Mouse (Mus musculus) bone marrow macrophage, adult 2 months (primary cell): ENCODE measurements around the gene Abcf3.

Experiments used
- CTCF ChIP-seq: IDR thresholded peaks from 2 replicates; pipeline ENCODE4 v1.5.1; 2012; ENCODE audit warnings: low read depth, mild to moderate bottlenecking, low read length, moderate library complexity
- POLR2A ChIP-seq: IDR thresholded peaks from 2 replicates; pipeline ENCODE4 v1.6.1; 2012; ENCODE audit warnings: mild to moderate bottlenecking, low read depth, low read length, borderline replicate concordance

DNA sequence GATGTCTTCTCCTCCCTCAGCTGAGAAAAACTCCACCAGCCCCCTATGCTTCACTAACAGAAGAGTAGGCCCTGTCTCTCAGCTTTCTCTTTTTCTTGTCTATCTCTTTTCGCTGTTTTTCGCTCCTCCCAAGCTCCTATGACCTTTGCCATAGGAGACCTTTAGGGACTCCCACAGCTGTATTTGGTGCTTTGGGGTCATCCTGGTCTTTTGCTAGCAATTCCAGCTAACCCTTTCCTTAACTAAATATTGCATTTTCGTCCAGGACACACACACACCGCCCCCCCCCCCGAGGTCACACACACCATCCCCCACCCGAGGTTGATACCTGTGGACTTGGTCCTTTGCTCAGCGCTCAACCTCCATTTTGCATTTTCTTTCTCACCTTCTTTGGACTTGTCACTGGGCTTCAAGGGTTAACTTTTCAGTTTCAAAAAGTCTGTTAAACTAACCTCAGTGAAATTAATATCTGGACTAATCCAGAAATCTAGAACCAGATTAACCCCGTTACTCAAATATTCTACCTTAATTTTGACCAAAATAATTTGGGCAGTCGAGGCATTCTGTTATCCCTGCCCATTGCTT lies 12.2 kb upstream of the Abcf3 start:
- TF ChIP-seq POLR2A (no peak), CTCF (no peak)
